Mouse (Mus musculus): ENCODE measurements around the gene Zfp113. TPM values are rescaled to one million over a fixed set of nuclear protein-coding genes. Genes with fewer than 3 reads are reported as not detected.

The Zfp113 gene
- total and polyA plus RNA-seq, 3 experiments: 4.4 to 7.0 (median 5.8) TPM

- dilution Hi-C loops (cut with MboI; ENCODE audit: extremely low pct_ligation_motif_present, extremely low pct_unique_long_range_greater_than_20kb, low sequenced_read_pairs) (no loop called here), in situ Hi-C loops (cut with MboI; ENCODE audit: low pct_ligation_motif_present, low pct_unique_long_range_greater_than_20kb, low sequenced_read_pairs) (no loop called here)
- H3K4me1 ChIP-seq (ENCODE audit: control insufficient read depth in 1 of 2, insufficient read depth in 2 of 2): peaks cover 11 to 30% of the 10 kb centered on the region in 2 experiments
- no peaks in the 10 kb centered on the region for H3K9me3 ChIP-seq (replicated peaks; ENCODE audit: low read length)
- DNase-seq (ENCODE audit: extremely low read depth): peak; percentile 44
- H3K4me3 ChIP-seq (replicated peaks in 1 of 3; ENCODE audit: low read depth in 2 of 3, low read length in 2 of 3, poor library complexity in 1 of 3): no peak overlapping the region
- H3K36me3 ChIP-seq (replicated peaks in 1 of 2; ENCODE audit: control insufficient read depth in 1 of 2, insufficient read depth in 1 of 2, low read length in 1 of 2): peaks cover 53 to 65% of the 10 kb centered on the region in 2 experiments
- no peak overlapping the region for H3K9ac ChIP-seq (ENCODE audit: insufficient read depth, low read depth)
- no peak overlapping the region for H3K27ac ChIP-seq (ENCODE audit: insufficient read depth, low read depth)
- peaks cover 26% of the 10 kb centered on the region for H3K79me2 ChIP-seq (replicated peaks; ENCODE audit: control insufficient read depth, extremely low read depth, insufficient read depth, poor library complexity, severe bottlenecking)
- H3K27me3 ChIP-seq (replicated peaks): no peaks in the 10 kb centered on the region
- H3K4me2 ChIP-seq (ENCODE audit: insufficient read depth, low read depth, poor library complexity, severe bottlenecking): peak overlapping the region; percentile 54; the same call in 1 of the 2 replicates
- no peak for TF ChIP-seq EP300 (IDR thresholded peaks at IDR 0.05; ENCODE audit: low read length)
- TF ChIP-seq ELF1 (IDR thresholded peaks at IDR 0.05; ENCODE audit: low read depth, low read length): no peak
- TF ChIP-seq SMC3 (IDR thresholded peaks at IDR 0.05; ENCODE audit: low read depth, low read length): no peak
- TF ChIP-seq E2F4 (IDR thresholded peaks at IDR 0.05; ENCODE audit: insufficient replicate concordance, low read depth, low read length): no peak
- no peak for TF ChIP-seq BHLHE40 (IDR thresholded peaks at IDR 0.05; ENCODE audit: low read depth, low read length)
- TF ChIP-seq IRF4 (IDR thresholded peaks at IDR 0.05; ENCODE audit: low read depth, low read length): no peak
- no peak for TF ChIP-seq ZMIZ1 (IDR thresholded peaks at IDR 0.05; ENCODE audit: low read depth, low read length)
- no peak for TF ChIP-seq PAX5 (IDR thresholded peaks at IDR 0.05; ENCODE audit: low read length)
- TF ChIP-seq RCOR1 (conservative IDR thresholded peaks at IDR 0.05; ENCODE audit: low read depth, low read length): no peak
- TF ChIP-seq JUND (conservative IDR thresholded peaks at IDR 0.05; ENCODE audit: low read depth, low read length): no peak
- no peak for TF ChIP-seq USF2 (conservative IDR thresholded peaks at IDR 0.05; ENCODE audit: low read depth, low read length)
- no peak for TF ChIP-seq CHD2 (IDR thresholded peaks at IDR 0.05; ENCODE audit: low read length)
- no peak for TF ChIP-seq CTCF (conservative IDR thresholded peaks at IDR 0.05 in 1 of 2, IDR thresholded peaks at IDR 0.05 in 1 of 2; ENCODE audit: low read depth in 2 of 2, low read length in 2 of 2)
- no peak for TF ChIP-seq UBTF (IDR thresholded peaks at IDR 0.05; ENCODE audit: low read depth, low read length)
These were observed 17.7 kb upstream of the Zfp113 start for GRCm38 (mm10) chr5:138173217-138173616.

DNA sequence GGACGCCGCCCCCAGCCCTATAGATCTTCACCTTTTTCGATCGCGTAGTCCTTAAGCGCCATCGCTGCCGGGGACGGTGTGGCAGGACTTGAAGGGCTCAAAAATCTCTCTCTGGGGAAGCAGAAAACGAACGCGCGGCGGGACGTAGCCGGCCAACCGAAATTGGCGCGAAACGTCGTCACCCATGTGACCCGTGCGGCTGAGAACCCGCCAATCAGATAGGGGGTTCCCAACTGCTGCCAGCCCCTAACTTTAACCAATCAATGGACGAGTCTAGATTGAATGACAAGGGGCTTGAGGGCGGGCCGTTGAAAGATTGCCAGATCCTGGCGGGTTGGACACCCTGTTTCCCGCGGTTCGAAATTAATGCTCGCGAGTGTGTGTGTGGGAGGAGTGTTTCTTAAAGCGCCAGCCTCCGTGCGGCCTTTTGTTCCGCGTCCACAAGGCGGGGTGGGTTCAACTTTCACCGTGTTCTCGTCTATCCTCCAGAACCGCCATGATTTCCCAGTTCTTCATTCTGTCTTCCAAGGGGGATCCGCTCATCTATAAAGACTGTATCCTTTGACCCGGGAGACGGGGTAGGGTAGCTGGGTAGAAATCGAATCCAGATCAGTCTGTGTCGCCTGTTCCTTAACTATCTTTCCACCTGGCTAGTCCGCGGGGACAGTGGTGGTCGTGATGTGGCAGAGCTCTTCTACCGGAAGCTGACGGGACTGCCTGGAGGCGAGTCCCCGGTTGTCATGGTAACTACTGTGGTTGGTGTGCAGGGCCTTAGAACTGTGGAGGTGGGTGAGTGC is 16.3 kb upstream of the Zfp113 start, which contains the start of the genes Ap4m1 and Mcm7:
Gene Ap4m1, plus strand, starts transcription at position 308 of the 797 bp plus-strand sequence.
Gene Mcm7, minus strand, starts transcription at position 728 of the 797 bp plus-strand sequence.
- no peaks in the 10 kb centered on the region for H3K27me3 ChIP-seq (replicated peaks)
- no peaks in the 10 kb centered on the region for H3K9me3 ChIP-seq (replicated peaks; ENCODE audit: low read length)
- in situ Hi-C loops (cut with MboI; ENCODE audit: low pct_ligation_motif_present, low pct_unique_long_range_greater_than_20kb, low sequenced_read_pairs) (no loop called here), dilution Hi-C loops (cut with MboI; ENCODE audit: extremely low pct_ligation_motif_present, extremely low pct_unique_long_range_greater_than_20kb, low sequenced_read_pairs) (no loop called here)
- peaks cover 30% of the 10 kb centered on the region for H3K79me2 ChIP-seq (replicated peaks; ENCODE audit: control insufficient read depth, extremely low read depth, insufficient read depth, poor library complexity, severe bottlenecking)
- peak within 1 kb of the TSS; percentile 82 to 98 (median 88) for H3K4me3 ChIP-seq (replicated peaks in 1 of 3; ENCODE audit: low read depth in 2 of 3, low read length in 2 of 3, poor library complexity in 1 of 3)
- peaks cover 11 to 27% of the 10 kb centered on the region in 2 experiments for H3K4me1 ChIP-seq (ENCODE audit: control insufficient read depth in 1 of 2, insufficient read depth in 2 of 2)
- peak; percentile 98 for DNase-seq (ENCODE audit: extremely low read depth)
- peak within 1 kb of the TSS; percentile 54; the same call in 1 of the 2 replicates for H3K4me2 ChIP-seq (ENCODE audit: insufficient read depth, low read depth, poor library complexity, severe bottlenecking)
- H3K9ac ChIP-seq (ENCODE audit: insufficient read depth, low read depth): peak within 1 kb of the TSS; percentile 91
- peaks cover 53 to 65% of the 10 kb centered on the region in 2 experiments for H3K36me3 ChIP-seq (replicated peaks in 1 of 2; ENCODE audit: control insufficient read depth in 1 of 2, insufficient read depth in 1 of 2, low read length in 1 of 2)
- H3K27ac ChIP-seq (ENCODE audit: insufficient read depth, low read depth): peak within 1 kb of the TSS; percentile 79
- TF ChIP-seq ELF1 (IDR thresholded peaks at IDR 0.05; ENCODE audit: low read depth, low read length) (peak; percentile 45; the same call in 1 of the 2 replicates), POLR2A (IDR thresholded peaks at IDR 0.05; ENCODE audit: low read depth, low read length) (peak; percentile 78), TBP (conservative IDR thresholded peaks at IDR 0.05; ENCODE audit: low read depth, low read length) (peak; percentile 71), NELFE (IDR thresholded peaks at IDR 0.05; ENCODE audit: low read depth, low read length) (peak; percentile 69), POLR2AphosphoS2 (IDR thresholded peaks at IDR 0.05; ENCODE audit: low read depth, low read length) (peak; percentile 80; the same call in 1 of the 2 replicates), ZMIZ1 (IDR thresholded peaks at IDR 0.05; ENCODE audit: low read depth, low read length) (peak; percentile 68), BHLHE40 (IDR thresholded peaks at IDR 0.05; ENCODE audit: low read depth, low read length) (no peak; the same call in 1 of the 2 replicates), UBTF (IDR thresholded peaks at IDR 0.05; ENCODE audit: low read depth, low read length) (no peak), USF1 (IDR thresholded peaks at IDR 0.05; ENCODE audit: low read depth, low read length) (peak; percentile 92), NRF1 (IDR thresholded peaks at IDR 0.05; ENCODE audit: low read depth, low read length) (peak; percentile 12; the same call in 1 of the 2 replicates), USF2 (conservative IDR thresholded peaks at IDR 0.05; ENCODE audit: low read depth, low read length) (peak; percentile 85), CHD2 (IDR thresholded peaks at IDR 0.05; ENCODE audit: low read length) (peak; percentile 94), MAFK (IDR thresholded peaks at IDR 0.05; ENCODE audit: insufficient replicate concordance, low read length) (no peak), E2F4 (IDR thresholded peaks at IDR 0.05; ENCODE audit: insufficient replicate concordance, low read depth, low read length) (peak; percentile 98; the same call in 1 of the 2 replicates), ZNF384 (IDR thresholded peaks at IDR 0.05; ENCODE audit: low read depth, low read length) (no peak), SIN3A (IDR thresholded peaks at IDR 0.05; ENCODE audit: low read length) (peak; percentile 85), ZC3H11A (IDR thresholded peaks at IDR 0.05; ENCODE audit: low read depth, low read length) (no peak), HCFC1 (IDR thresholded peaks at IDR 0.05; ENCODE audit: low read depth, low read length) (peak; percentile 64), SMC3 (IDR thresholded peaks at IDR 0.05; ENCODE audit: low read depth, low read length) (no peak), MAX (IDR thresholded peaks at IDR 0.05; ENCODE audit: low read length) (peak; percentile 86), MYC (IDR thresholded peaks at IDR 0.05; ENCODE audit: low read depth, low read length) (peak; percentile 73; the same call in 1 of the 2 replicates), CHD1 (IDR thresholded peaks at IDR 0.05; ENCODE audit: low read depth, low read length) (no peak), GABPA (IDR thresholded peaks at IDR 0.05; ENCODE audit: insufficient replicate concordance, low read depth, low read length) (no peak), JUN (IDR thresholded peaks at IDR 0.05; ENCODE audit: insufficient read depth, low read depth, low read length) (no peak)
